Mouse (Mus musculus): ENCODE data around the gene Ubap2l. TPM values are rescaled to one million over a fixed set of nuclear protein-coding genes. Genes with fewer than 3 reads are reported as not detected.

Ubap2l gene
- total RNA-seq, 1 experiment from 2014 or later = 198 TPM

- ATAC-seq (replicated peaks in 1 of 2; ENCODE audit: insufficient read depth in 1 of 2, low FRiP score in 2 of 2, low TSS enrichment in 1 of 2, low read depth in 1 of 2, poor library complexity in 2 of 2, severe bottlenecking in 2 of 2) = peak; percentile 96 to 97
These were observed 53.8 kb downstream of the Ubap2l start, which contains the start of gene Hax1 for GRCm38 (mm10) chr3:89998612-89999054. Gene Hax1, minus strand, starts transcription at chr3:89998780.

GRCm38 (mm10) chr3:89997791-89998495 lies 54.5 kb downstream of the Ubap2l start:
- no peak; a peak in 1 of 4 replicates for ATAC-seq (replicated peaks in 1 of 2; ENCODE audit: insufficient read depth in 1 of 2, low FRiP score in 2 of 2, low TSS enrichment in 1 of 2, low read depth in 1 of 2, poor library complexity in 2 of 2, severe bottlenecking in 2 of 2)

GRCm38 (mm10) chr3:89994807-89995515 lies 57.5 kb downstream of the Ubap2l start:
- ATAC-seq (replicated peaks in 1 of 2; ENCODE audit: insufficient read depth in 1 of 2, low FRiP score in 2 of 2, low TSS enrichment in 1 of 2, low read depth in 1 of 2, poor library complexity in 2 of 2, severe bottlenecking in 2 of 2) = no peak

GRCm38 (mm10) chr3:89987822-89988221 lies 64.6 kb downstream of the Ubap2l start:
- ATAC-seq (replicated peaks in 1 of 2; ENCODE audit: insufficient read depth in 1 of 2, low FRiP score in 2 of 2, low TSS enrichment in 1 of 2, low read depth in 1 of 2, poor library complexity in 2 of 2, severe bottlenecking in 2 of 2) = peak; percentile 58 to 68

- ATAC-seq (replicated peaks in 1 of 2; ENCODE audit: insufficient read depth in 1 of 2, low FRiP score in 2 of 2, low TSS enrichment in 1 of 2, low read depth in 1 of 2, poor library complexity in 2 of 2, severe bottlenecking in 2 of 2) = peak in 1 of 2 experiments; percentile 65; a peak in 1 of 4 replicates
These were observed 65.2 kb downstream of the Ubap2l start for GRCm38 (mm10) chr3:89987211-89987610.

GRCm38 (mm10) chr3:89982426-89982825 lies 70.0 kb downstream of the Ubap2l start:
- ATAC-seq (replicated peaks in 1 of 2; ENCODE audit: insufficient read depth in 1 of 2, low FRiP score in 2 of 2, low TSS enrichment in 1 of 2, low read depth in 1 of 2, poor library complexity in 2 of 2, severe bottlenecking in 2 of 2) = no peak

GRCm38 (mm10) chr3:89976859-89977258 lies 75.6 kb downstream of the Ubap2l start:
- no peak for ATAC-seq (replicated peaks in 1 of 2; ENCODE audit: insufficient read depth in 1 of 2, low FRiP score in 2 of 2, low TSS enrichment in 1 of 2, low read depth in 1 of 2, poor library complexity in 2 of 2, severe bottlenecking in 2 of 2)

- ATAC-seq (replicated peaks in 1 of 2; ENCODE audit: insufficient read depth in 1 of 2, low FRiP score in 2 of 2, low TSS enrichment in 1 of 2, low read depth in 1 of 2, poor library complexity in 2 of 2, severe bottlenecking in 2 of 2) = no peak
These were observed 83.9 kb downstream of the Ubap2l start for GRCm38 (mm10) chr3:89968509-89968908.

GRCm38 (mm10) chr3:89966946-89967345 lies 85.5 kb downstream of the Ubap2l start:
- ATAC-seq (replicated peaks in 1 of 2; ENCODE audit: insufficient read depth in 1 of 2, low FRiP score in 2 of 2, low TSS enrichment in 1 of 2, low read depth in 1 of 2, poor library complexity in 2 of 2, severe bottlenecking in 2 of 2) = no peak

- no peak for ATAC-seq (replicated peaks in 1 of 2; ENCODE audit: insufficient read depth in 1 of 2, low FRiP score in 2 of 2, low TSS enrichment in 1 of 2, low read depth in 1 of 2, poor library complexity in 2 of 2, severe bottlenecking in 2 of 2)
These were observed 86.5 kb downstream of the Ubap2l start for GRCm38 (mm10) chr3:89965972-89966371.

GRCm38 (mm10) chr3:89965557-89965956 lies 86.9 kb downstream of the Ubap2l start:
- no peak for ATAC-seq (replicated peaks in 1 of 2; ENCODE audit: insufficient read depth in 1 of 2, low FRiP score in 2 of 2, low TSS enrichment in 1 of 2, low read depth in 1 of 2, poor library complexity in 2 of 2, severe bottlenecking in 2 of 2)

GRCm38 (mm10) chr3:89963926-89964739 lies 88.3 kb downstream of the Ubap2l start:
- ATAC-seq (replicated peaks in 1 of 2; ENCODE audit: insufficient read depth in 1 of 2, low FRiP score in 2 of 2, low TSS enrichment in 1 of 2, low read depth in 1 of 2, poor library complexity in 2 of 2, severe bottlenecking in 2 of 2) = peak; percentile 40 to 42

- no peak; a peak in 1 of 4 replicates for ATAC-seq (replicated peaks in 1 of 2; ENCODE audit: insufficient read depth in 1 of 2, low FRiP score in 2 of 2, low TSS enrichment in 1 of 2, low read depth in 1 of 2, poor library complexity in 2 of 2, severe bottlenecking in 2 of 2)
These were observed 89.1 kb downstream of the Ubap2l start, which contains the start of gene Atp8b2 for GRCm38 (mm10) chr3:89963221-89963763. Gene Atp8b2, minus strand, starts transcription at chr3:89963508.

- ATAC-seq (replicated peaks in 1 of 2; ENCODE audit: insufficient read depth in 1 of 2, low FRiP score in 2 of 2, low TSS enrichment in 1 of 2, low read depth in 1 of 2, poor library complexity in 2 of 2, severe bottlenecking in 2 of 2) = no peak
These were observed 89.6 kb downstream of the Ubap2l start for GRCm38 (mm10) chr3:89962751-89963220.

GRCm38 (mm10) chr3:89962059-89962750 lies 90.2 kb downstream of the Ubap2l start:
- no peak for ATAC-seq (replicated peaks in 1 of 2; ENCODE audit: insufficient read depth in 1 of 2, low FRiP score in 2 of 2, low TSS enrichment in 1 of 2, low read depth in 1 of 2, poor library complexity in 2 of 2, severe bottlenecking in 2 of 2)

GRCm38 (mm10) chr3:89961436-89961835 lies 91.0 kb downstream of the Ubap2l start:
- ATAC-seq (replicated peaks in 1 of 2; ENCODE audit: insufficient read depth in 1 of 2, low FRiP score in 2 of 2, low TSS enrichment in 1 of 2, low read depth in 1 of 2, poor library complexity in 2 of 2, severe bottlenecking in 2 of 2) = peak; percentile 36 to 43

- peak; percentile 62 to 75 for ATAC-seq (replicated peaks in 1 of 2; ENCODE audit: insufficient read depth in 1 of 2, low FRiP score in 2 of 2, low TSS enrichment in 1 of 2, low read depth in 1 of 2, poor library complexity in 2 of 2, severe bottlenecking in 2 of 2)
These were observed 92.0 kb downstream of the Ubap2l start for GRCm38 (mm10) chr3:89960469-89960868.

All from hematopoietic stem cell, adult 5-6 weeks (primary cell).